Mouse (Mus musculus) lung, embryonic 14.5 days (tissue): ENCODE measurements around the gene Odf2. TPM values are rescaled to one million over a fixed set of nuclear protein-coding genes. Genes with fewer than 3 reads are reported as not detected.
A peak's percentile ranks its signal among the peaks of the same experiment; 100 is the strongest.

Experiments
- ATAC-seq: fragments of 200-750 bp; cut with Nextera tagmentation; 2 replicates; pipeline ENCODE4 v1.8.0; 2017; ENCODE audit warnings: mild to moderate bottlenecking, moderate TSS enrichment, moderate library complexity; ENCODE audit not compliant: insufficient read depth
- DNase-seq: peaks from one replicate; pipeline ENCODE4 v3.0.0-alpha.2; 2015
- H3K27ac ChIP-seq: fragments of 300-500 bp; sonication (generic); 2 replicates; pipeline ENCODE4 v1.5.1; 2014; ENCODE audit warnings: low read depth, mild to moderate bottlenecking, moderate library complexity
- H3K27me3 ChIP-seq: fragments of 300-500 bp; sonication (generic); 2 replicates; pipeline ENCODE4 v1.6.1; 2014; ENCODE audit warnings: low read length, control low read depth; ENCODE audit not compliant: insufficient read depth
- H3K36me3 ChIP-seq: fragments of 300-500 bp; sonication (generic); 2 replicates; pipeline ENCODE4 v1.6.1; 2014; ENCODE audit warnings: control low read depth; ENCODE audit not compliant: insufficient read depth
- H3K4me1 ChIP-seq: fragments of 300-500 bp; sonication (generic); 2 replicates; pipeline ENCODE4 v1.6.1; 2014; ENCODE audit warnings: antibody characterized with exemption, control low read depth; ENCODE audit not compliant: insufficient read depth
- H3K4me2 ChIP-seq: fragments of 300-500 bp; sonication (generic); 2 replicates; pipeline ENCODE4 v1.6.1; 2014; ENCODE audit warnings: mild to moderate bottlenecking
- H3K4me3 ChIP-seq: fragments of 300-500 bp; sonication (generic); 2 replicates; pipeline ENCODE4 v1.5.1; 2014; ENCODE audit warnings: low read depth, low read length
- H3K9ac ChIP-seq: fragments of 300-500 bp; sonication (generic); 2 replicates; pipeline ENCODE4 v1.6.1; 2014
- H3K9me3 ChIP-seq: fragments of 300-500 bp; sonication (generic); 2 replicates; pipeline ENCODE4 v1.6.1; 2016; ENCODE audit warnings: low read depth, low read length, control low read depth
- CTCF ChIP-seq: IDR thresholded peaks from 2 replicates; pipeline ENCODE4 v1.5.1; 2016; ENCODE audit warnings: antibody characterized with exemption, low read depth
- WGBS: fragments of 180-500 bp; shearing (Covaris S2); extraction: QIAGEN DNeasy Blood & Tissue Kit; methylation state at CpG from one replicate; pipeline ENCODE4 v1.1.7; 2014; 5-methylcytosine and 5-hydroxymethylcytosine counted together
- polyA plus RNA-seq: library from polyadenylated mRNA; unstranded; fragments of >200 nt; fragmentation: Nextera tagmentation; extraction: Ambion mirVana; gene quantifications from 2 replicates; pipeline ENCODE4 v1.2.1, GENCODE M21; 2014

Gene Odf2
- polyA plus RNA-seq, 1 experiment from 2014 or later: 73.1 TPM

GRCm38 (mm10) chr2:29855585-29856210 lies 33.3 kb upstream of the Odf2 start:
- H3K27ac ChIP-seq: no peak overlapping the region
- WGBS: 69% methylated on average over 10 of the region's 10 CpGs

GRCm38 (mm10) chr2:29856451-29857260 lies 32.4 kb upstream of the Odf2 start:
- Histone ChIP-seq H3K27me3 (0 out of 2 replicates have a peak, but pooled peaks cover 4% of the 10 kb centered on the region), H3K36me3 (no peaks in the 10 kb centered on the region), H3K27ac (no peak overlapping the region), H3K4me2 (no peak overlapping the region), H3K4me3 (no peak overlapping the region), H3K9me3 (no peaks in the 10 kb centered on the region), H3K4me1 (no peaks in the 10 kb centered on the region), H3K9ac (no peak overlapping the region)
- 24% methylated on average over 19 of the region's 19 CpGs for WGBS
- no peak for ATAC-seq
- no peak for DNase-seq
- no peak for TF ChIP-seq CTCF

More at GRCm38 (mm10) chr2:29855585-29856210, 33.3 kb upstream of the Odf2 start:
- TF ChIP-seq CTCF: no peak
- Histone ChIP-seq H3K4me2 (no peak overlapping the region), H3K4me3 (no peak overlapping the region), H3K27me3 (0 out of 2 replicates have a peak, but pooled peaks cover 4% of the 10 kb centered on the region), H3K36me3 (no peaks in the 10 kb centered on the region), H3K9me3 (no peaks in the 10 kb centered on the region), H3K4me1 (no peaks in the 10 kb centered on the region), H3K9ac (no peak overlapping the region)
- DNase-seq: no peak
- ATAC-seq: no peak

GRCm38 (mm10) chr2:29857341-29857740 lies 31.7 kb upstream of the Odf2 start:
- no peaks in the 10 kb centered on the region for H3K4me1 ChIP-seq
- no peak overlapping the region for H3K4me3 ChIP-seq
- H3K36me3 ChIP-seq: no peaks in the 10 kb centered on the region
- DNase-seq (no peak), ATAC-seq (no peak)
- no peak overlapping the region for H3K27ac ChIP-seq
- no peak overlapping the region for H3K4me2 ChIP-seq
- WGBS: 33% methylated on average over 2 of the region's 2 CpGs
- TF ChIP-seq CTCF: no peak
- no peaks in the 10 kb centered on the region for H3K9me3 ChIP-seq
- H3K9ac ChIP-seq: no peak overlapping the region
- 0 out of 2 replicates have a peak, but pooled peaks cover 4% of the 10 kb centered on the region for H3K27me3 ChIP-seq

DNA sequence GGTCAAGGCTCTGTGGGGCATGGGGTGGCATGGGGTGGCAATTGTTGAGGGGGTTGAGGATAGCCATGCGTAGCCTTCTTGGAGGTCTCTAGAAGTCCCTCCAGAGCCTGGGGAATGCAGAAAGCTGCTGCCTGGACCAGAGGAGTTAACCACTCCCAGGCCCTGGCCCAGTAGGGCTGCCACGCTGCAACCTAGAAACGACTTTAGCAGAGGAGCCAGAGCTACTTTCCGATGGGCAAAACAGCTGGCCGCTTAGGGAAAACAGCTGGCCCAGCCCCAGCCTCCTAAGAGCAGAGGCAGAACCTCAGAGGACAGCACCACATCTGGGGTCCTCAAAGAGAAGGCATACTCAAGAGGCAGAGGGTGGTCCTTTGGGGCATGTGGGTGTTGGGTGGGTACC lies 31.1 kb upstream of the Odf2 start:
- Histone ChIP-seq H3K4me2 (no peak overlapping the region), H3K9me3 (no peaks in the 10 kb centered on the region), H3K27me3 (0 out of 2 replicates have a peak, but pooled peaks cover 4% of the 10 kb centered on the region), H3K4me3 (no peak overlapping the region), H3K27ac (no peak overlapping the region), H3K4me1 (no peaks in the 10 kb centered on the region), H3K9ac (no peak overlapping the region), H3K36me3 (no peaks in the 10 kb centered on the region)
- TF ChIP-seq CTCF: no peak
- DNase-seq (no peak), ATAC-seq (no peak)
- 70% methylated on average over 5 of the region's 5 CpGs for WGBS

GRCm38 (mm10) chr2:29858748-29859473 lies 30.1 kb upstream of the Odf2 start:
- no peak overlapping the region for H3K4me3 ChIP-seq
- H3K36me3 ChIP-seq: no peaks in the 10 kb centered on the region
- peak; percentile 68 for TF ChIP-seq CTCF
- H3K9me3 ChIP-seq: no peaks in the 10 kb centered on the region
- no peaks in the 10 kb centered on the region for H3K4me1 ChIP-seq
- 11% methylated on average over 5 of the region's 5 CpGs for WGBS
- H3K27me3 ChIP-seq: 0 out of 2 replicates have a peak, but pooled peaks cover 4% of the 10 kb centered on the region
- H3K9ac ChIP-seq: no peak overlapping the region
- no peak overlapping the region for H3K4me2 ChIP-seq
- ATAC-seq: no peak; the same call in 1 of the 2 replicates
- H3K27ac ChIP-seq: no peak overlapping the region
- DNase-seq: peak; percentile 62

DNA sequence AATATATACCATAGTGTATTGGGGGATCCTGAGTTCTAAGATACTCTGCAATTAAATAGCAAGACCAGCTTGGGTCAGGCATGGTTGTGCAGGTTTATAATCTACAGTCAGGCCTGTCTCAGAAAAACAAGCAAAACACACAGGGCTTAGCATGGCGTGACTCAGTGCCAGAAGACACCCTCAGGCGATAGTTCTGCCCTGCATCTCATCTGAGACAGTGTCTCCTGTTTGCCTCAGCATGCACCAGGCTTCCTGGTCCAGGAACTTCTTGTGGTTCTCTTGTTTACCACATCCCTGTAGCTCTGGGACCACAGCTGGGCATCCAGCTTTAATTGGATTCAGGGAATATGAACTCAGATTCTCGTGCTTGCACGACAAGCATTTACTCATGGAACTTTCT lies 23.9 kb upstream of the Odf2 start:
- WGBS: 72% methylated on average over 4 of the region's 4 CpGs
- ATAC-seq: no peak

More for the DNA sequence above, 23.9 kb upstream of the Odf2 start:
- Histone ChIP-seq H3K4me3 (no peak overlapping the region), H3K36me3 (no peaks in the 10 kb centered on the region), H3K27ac (no peak overlapping the region), H3K27me3 (no peaks in the 10 kb centered on the region), H3K4me1 (peaks cover 4% of the 10 kb centered on the region; the same call in 1 of the 2 replicates), H3K4me2 (no peak overlapping the region), H3K9me3 (no peaks in the 10 kb centered on the region), H3K9ac (no peak overlapping the region)
- TF ChIP-seq CTCF: no peak
- no peak for DNase-seq
